Mouse (Mus musculus): Measurements from ENCODE around the gene Mpp2. TPM values are rescaled to one million over a fixed set of nuclear protein-coding genes. Genes with fewer than 3 reads are reported as not detected.

The Mpp2 gene
- 0.18 and 0.69 TPM in 2 replicates for total RNA-seq (2023)

DNA sequence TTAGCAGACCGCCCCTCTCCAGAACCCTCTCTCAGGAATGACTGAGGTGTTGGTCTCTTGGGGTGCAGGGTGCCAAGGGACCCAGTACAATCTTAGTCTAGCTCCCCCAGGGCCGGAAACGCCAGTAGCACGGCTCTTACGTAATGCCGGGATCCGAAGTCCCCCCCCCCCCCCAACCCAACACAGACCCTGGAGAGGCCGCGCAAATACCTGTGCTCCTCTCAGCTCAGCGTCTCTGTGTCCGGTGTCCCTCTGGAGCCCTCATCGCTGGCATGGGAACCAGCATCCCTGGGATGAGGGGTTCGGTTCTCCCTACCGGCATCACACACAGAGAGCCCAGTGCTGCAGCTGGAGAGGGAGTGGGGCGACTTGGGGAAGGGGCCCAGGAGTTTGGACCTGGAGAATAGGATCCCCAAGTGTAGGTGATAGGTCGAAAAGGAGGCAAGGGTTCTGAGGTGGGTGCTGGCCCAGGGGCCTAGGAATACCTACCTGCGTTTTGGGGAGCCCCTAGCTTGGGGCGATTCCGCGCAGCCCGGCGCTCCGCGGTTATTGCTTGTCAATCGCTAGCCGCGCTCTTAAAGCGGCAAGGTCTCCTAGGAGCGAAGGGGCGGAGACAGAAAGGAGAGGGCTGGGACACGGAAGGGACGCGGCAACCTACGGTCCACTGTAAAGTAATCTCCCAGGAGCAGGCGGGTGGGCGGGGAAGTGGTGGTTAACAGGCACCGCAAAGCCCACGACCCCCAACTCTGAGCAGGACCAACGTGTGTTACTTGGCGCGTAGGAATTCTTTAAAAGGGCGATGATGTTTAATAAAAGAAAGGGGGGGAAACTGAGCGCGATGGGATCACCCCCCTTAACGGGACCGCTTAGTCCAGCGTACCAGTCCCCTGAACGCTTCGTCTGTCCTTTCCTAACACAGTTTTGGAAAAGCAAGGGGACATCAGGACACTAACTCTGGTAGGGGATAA is at the start of gene Mpp2:
Gene Mpp2 (minus strand): TSS at position 585 of the 968 bp plus-strand sequence.

DNA sequence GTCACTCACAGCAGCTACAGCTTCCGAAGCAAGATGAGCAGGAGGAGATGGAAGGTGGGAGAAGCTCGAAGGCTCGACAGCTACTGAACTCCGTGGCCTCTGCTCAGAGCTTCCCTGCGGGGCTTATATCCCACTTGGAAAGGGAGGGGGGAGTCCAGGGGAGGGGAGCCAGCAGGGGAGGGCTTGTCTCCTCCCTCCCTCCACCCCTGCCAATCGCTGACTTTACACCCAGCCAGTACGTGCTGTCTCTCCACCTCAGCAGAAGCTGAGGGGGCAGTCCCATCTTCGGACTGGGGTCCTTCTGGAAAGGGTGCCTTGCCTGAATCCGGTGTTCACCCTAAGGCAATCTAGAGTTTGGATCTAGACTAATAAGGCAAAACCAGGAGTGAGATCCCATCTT is 19.4 kb upstream of the Mpp2 start, which contains the start of gene Pyy:
Gene Pyy (minus strand): TSS at position 101 of the 400 bp plus-strand sequence.

DNA sequence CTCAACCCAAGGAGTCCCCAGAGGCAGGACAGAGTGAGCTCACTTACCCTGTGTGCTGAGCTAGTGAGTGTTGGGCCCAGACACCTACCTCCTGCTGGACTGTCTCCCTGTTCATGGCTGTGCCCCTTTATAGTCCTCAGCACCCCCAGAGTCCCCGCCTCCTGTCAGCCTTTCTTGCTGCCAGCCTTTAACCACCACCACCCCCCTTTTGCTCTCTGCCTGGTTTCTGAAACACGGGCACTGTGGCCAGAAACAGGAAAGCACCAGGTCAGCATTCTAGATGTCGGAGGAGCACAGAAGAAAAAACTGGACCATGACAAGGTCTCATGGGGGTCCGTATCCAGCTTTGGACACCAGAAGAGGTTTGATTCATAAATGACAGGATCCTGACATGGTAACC is 12.9 kb upstream of the Mpp2 start, which contains the start of gene Ppy:
Gene Ppy (minus strand): TSS at position 101 of the 400 bp plus-strand sequence.

DNA sequence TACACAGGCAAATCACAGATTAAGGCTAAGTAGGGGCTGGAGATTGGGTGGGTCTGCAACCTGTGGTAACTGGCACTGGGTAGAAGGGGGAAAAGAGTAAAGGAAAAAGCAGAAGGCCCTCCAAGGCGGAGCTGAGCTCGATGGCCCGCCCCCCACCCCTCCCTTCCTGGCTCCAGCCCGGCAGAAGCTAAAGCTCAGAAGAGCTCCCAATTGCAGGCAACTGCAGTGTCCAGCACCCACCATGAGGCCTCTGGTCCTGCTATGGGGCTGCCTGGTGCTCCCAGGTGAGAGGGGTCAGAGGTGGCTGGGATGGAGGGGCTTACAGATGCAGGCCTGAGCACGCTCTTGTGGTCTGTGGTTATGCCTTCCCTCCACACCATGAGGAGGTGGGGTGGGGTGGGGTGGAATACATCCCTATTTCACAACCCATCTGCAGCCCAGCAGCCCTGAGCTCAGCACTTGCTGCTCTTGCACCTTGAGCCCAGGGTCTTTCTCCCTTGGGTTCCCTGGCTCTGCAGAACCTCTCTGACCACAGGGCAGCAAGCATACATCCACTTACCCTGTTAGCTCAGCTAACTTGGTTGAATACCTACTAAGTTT is 46.9 kb downstream of the Mpp2 start, which contains the start of gene Cd300lg:
Gene Cd300lg (plus strand): TSS at position 160 of the 600 bp plus-strand sequence.

DNA sequence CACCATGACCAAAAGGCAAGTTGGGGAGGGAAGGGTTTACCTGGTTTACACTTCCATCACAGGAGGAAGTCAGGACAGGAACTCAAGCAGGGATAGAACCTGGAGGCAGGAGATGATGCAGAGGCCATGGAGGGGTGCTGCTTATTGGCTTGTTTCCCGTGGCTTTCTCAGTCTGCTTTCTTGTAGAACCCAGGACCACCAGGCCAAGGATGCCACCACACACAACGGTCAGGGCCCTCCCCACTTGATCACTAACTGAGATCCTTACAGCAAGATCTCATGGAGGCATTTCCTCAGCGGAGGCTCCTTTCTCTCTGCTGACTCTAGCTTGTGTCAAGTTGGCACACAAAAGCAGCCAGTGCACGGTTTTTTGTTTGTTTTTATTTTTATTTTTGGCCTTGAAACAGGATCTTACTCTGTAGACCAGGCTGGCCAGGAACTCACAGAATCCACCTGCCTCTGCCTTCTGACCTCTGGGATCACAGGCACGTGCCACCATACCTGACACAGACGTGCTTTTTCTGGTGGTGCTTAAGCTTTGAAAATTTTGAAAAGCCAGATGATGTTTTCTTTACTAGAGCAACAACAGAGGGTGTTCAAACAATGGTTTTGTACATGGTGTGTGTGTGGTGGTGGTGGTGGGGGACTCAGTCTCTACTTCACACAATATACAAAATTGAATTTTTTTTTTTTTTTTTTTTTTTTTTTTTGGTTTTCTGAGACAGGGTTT is 60.1 kb downstream of the Mpp2 start, which contains the start of gene Mpp3:
Gene Mpp3 (minus strand): TSS at position 375 of the 730 bp plus-strand sequence.

Other genes starting within 250 kb of the Mpp2 start
- not detected in 2 replicates for gene Meox1, start 194.1 kb downstream of the Mpp2 start, total RNA-seq (2023)
- not detected in 2 replicates for gene Sost, start 121.5 kb downstream of the Mpp2 start, total RNA-seq (2023)
- not detected in 2 replicates for gene Cfap97d1, start 104.2 kb downstream of the Mpp2 start, total RNA-seq (2023)
- 17.3 and 33.2 TPM in 2 replicates for gene Dusp3, start 101.5 kb downstream of the Mpp2 start, total RNA-seq (2023)
- not detected in 2 replicates for gene Mpp3, start 60.1 kb downstream of the Mpp2 start, total RNA-seq (2023)
- 10.3 and 15.6 TPM in 2 replicates for gene Cd300lg, start 47.0 kb downstream of the Mpp2 start, total RNA-seq (2023)
- not detected in 2 replicates for gene Ppy, start 12.8 kb upstream of the Mpp2 start, total RNA-seq (2023)
- not detected in 2 replicates for gene Pyy, start 19.3 kb upstream of the Mpp2 start, total RNA-seq (2023)
- not detected in 2 replicates for gene Nags, start 57.0 kb upstream of the Mpp2 start, total RNA-seq (2023)
- 9.1 and 9.3 TPM in 2 replicates for gene Tmem101, start 67.9 kb upstream of the Mpp2 start, total RNA-seq (2023)
- gene Lsm12, start 96.8 kb upstream of the Mpp2 start, total RNA-seq (2023) = 35.9 and 37.7 TPM in 2 replicates
- gene G6pc3, start 101.1 kb upstream of the Mpp2 start, total RNA-seq (2023) = 14.6 and 15.4 TPM in 2 replicates
- gene Hdac5, start 141.7 kb upstream of the Mpp2 start, total RNA-seq (2023) = 128 and 209 TPM in 2 replicates
- gene BC030867, start 160.4 kb upstream of the Mpp2 start, total RNA-seq (2023) = 5.5 and 8.6 TPM in 2 replicates
- not detected in 2 replicates for gene Asb16, start 180.2 kb upstream of the Mpp2 start, total RNA-seq (2023)
- gene Tmub2, start 196.4 kb upstream of the Mpp2 start, total RNA-seq (2023) = 50.8 and 64.1 TPM in 2 replicates
- gene Atxn7l3, start 208.1 kb upstream of the Mpp2 start, total RNA-seq (2023) = 63.5 and 84.5 TPM in 2 replicates
- 55.7 and 64.3 TPM in 2 replicates for gene Ubtf, start 231.2 kb upstream of the Mpp2 start, total RNA-seq (2023)

Measured in neutrophil, adult 65 days (primary cell).